In the genomic region with DNA sequence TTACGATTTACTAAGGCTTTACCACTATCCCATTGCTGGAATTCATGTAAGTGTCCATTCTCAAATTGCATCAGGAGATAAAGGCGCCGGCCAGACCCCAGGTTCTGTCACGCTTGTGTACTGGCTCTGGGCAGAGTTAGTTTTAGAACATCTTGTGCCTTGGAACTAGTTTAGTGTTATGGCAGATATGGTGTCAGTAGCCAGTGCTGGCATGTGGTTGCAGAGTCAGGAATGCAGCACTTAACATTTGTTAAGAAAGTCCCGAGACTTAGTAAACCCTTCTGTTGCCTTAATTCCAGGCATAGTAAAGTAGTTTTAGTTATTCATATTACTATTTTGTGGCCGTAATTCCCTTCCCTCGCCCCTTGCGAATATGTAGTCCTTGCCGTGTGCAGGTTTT, we compare ENCODE assay signal across 9 mouse cellular contexts. TPM values are rescaled to one million over a fixed set of nuclear protein-coding genes. Genes with fewer than 3 reads are reported as not detected.
A peak's percentile ranks its signal among the peaks of the same experiment; 100 is the strongest.
DNase-seq lines count a peak whose midpoint lies in the region; ATAC-seq and TF ChIP-seq lines count a peak whose summit lies in the region.
"Had no signal": no experiment of that assay in that cellular context is flagged by ENCODE, and none has a peak within 500 bp of the region (broad histone marks: within the 10 kb centered on the region; RNA-seq: fewer than 3 reads in every experiment).

No protein-coding gene starts in this region.

- no peaks in the 10 kb centered on the region for H3K9me3 ChIP-seq in hindbrain, embryonic 10.5 days
- no peaks in the 10 kb centered on the region for H3K9me3 ChIP-seq in hindbrain, embryonic 16.5 days (ENCODE audit: control insufficient read depth, low read length)
- no peaks in the 10 kb centered on the region for H3K9me3 ChIP-seq in embryonic facial prominence, embryonic 12.5 days
- H3K9me3 ChIP-seq in heart, postnatal 0 days (replicated peaks; ENCODE audit: control insufficient read depth, low read length) = no peaks in the 10 kb centered on the region
- H3K9me3 ChIP-seq in lung, embryonic 16.5 days (ENCODE audit: control insufficient read depth, low read length) = no peaks in the 10 kb centered on the region

- H3K4me3 ChIP-seq in hindbrain, embryonic 10.5 days = peak overlapping the region; percentile 91
- no peak overlapping the region for H3K4me3 ChIP-seq in hindbrain, embryonic 16.5 days (ENCODE audit: low read length)
- H3K4me3 ChIP-seq in embryonic facial prominence, embryonic 12.5 days = peak overlapping the region; percentile 89; the same call in 1 of the 2 replicates
- H3K4me3 ChIP-seq in heart, postnatal 0 days (ENCODE audit: low read depth, low read length) = peak overlapping the region; percentile 72
- H3K4me3 ChIP-seq in lung, embryonic 16.5 days (ENCODE audit: low read length) = peak overlapping the region; percentile 88; the same call in 1 of the 2 replicates

- peaks cover 27% of the 10 kb centered on the region for H3K4me1 ChIP-seq in hindbrain, embryonic 10.5 days (replicated peaks)
- peaks cover 13% of the 10 kb centered on the region for H3K4me1 ChIP-seq in hindbrain, embryonic 16.5 days (ENCODE audit: control insufficient read depth, insufficient read depth, low read depth, low read length)
- peaks cover 12% of the 10 kb centered on the region for H3K4me1 ChIP-seq in embryonic facial prominence, embryonic 12.5 days
- H3K4me1 ChIP-seq in heart, postnatal 0 days (ENCODE audit: control insufficient read depth, insufficient read depth) = peaks cover 9% of the 10 kb centered on the region
- peaks cover 10% of the 10 kb centered on the region for H3K4me1 ChIP-seq in lung, embryonic 16.5 days (replicated peaks; ENCODE audit: control insufficient read depth, insufficient read depth, low read length)

- ATAC-seq in hindbrain, embryonic 16.5 days = no peak
- ATAC-seq in embryonic facial prominence, embryonic 12.5 days (ENCODE audit: insufficient number of reproducible peaks, insufficient read depth, low FRiP score, low TSS enrichment) = no peak
- peak; percentile 22; the same call in 1 of the 2 replicates for ATAC-seq in heart, postnatal 0 days (ENCODE audit: insufficient read depth, low read depth)
- ATAC-seq in lung, embryonic 16.5 days (ENCODE audit: low read depth) = no peak

- H3K27me3 ChIP-seq in hindbrain, embryonic 10.5 days (ENCODE audit: insufficient read depth, poor library complexity, severe bottlenecking) = no peaks in the 10 kb centered on the region
- no peaks in the 10 kb centered on the region for H3K27me3 ChIP-seq in hindbrain, embryonic 16.5 days (replicated peaks; ENCODE audit: control insufficient read depth, insufficient read depth, low read length)
- no peaks in the 10 kb centered on the region for H3K27me3 ChIP-seq in embryonic facial prominence, embryonic 12.5 days
- no peaks in the 10 kb centered on the region for H3K27me3 ChIP-seq in heart, postnatal 0 days (ENCODE audit: control insufficient read depth, insufficient read depth, low read length)
- H3K27me3 ChIP-seq in lung, embryonic 16.5 days (ENCODE audit: control insufficient read depth, insufficient read depth, low read depth, low read length) = no peaks in the 10 kb centered on the region

- DNase-seq in hindbrain, embryonic 10.5 days (ENCODE audit: low spot score) = no peak
- peak; percentile 61 for DNase-seq in heart, postnatal 0 days (ENCODE audit: low spot score)
- no peak for DNase-seq in cerebellum, adult 9-10 months
- DNase-seq in spleen, postnatal 10 days (ENCODE audit: low spot score in 2 of 2) = no peak
- DNase-seq in right cerebral cortex, postnatal 14 days = no peak
- DNase-seq: cerebellum, adult 18-20 months had no signal

- no peak overlapping the region; the same call in 1 of the 2 replicates for H3K4me2 ChIP-seq in hindbrain, embryonic 16.5 days (ENCODE audit: low read length)
- H3K4me2 ChIP-seq in embryonic facial prominence, embryonic 12.5 days (replicated peaks) = peak overlapping the region; percentile 92
- peak overlapping the region; percentile 90 for H3K4me2 ChIP-seq in heart, postnatal 0 days (ENCODE audit: low read depth, low read length)
- H3K4me2 ChIP-seq in lung, embryonic 16.5 days (ENCODE audit: low read depth, low read length) = peak overlapping the region; percentile 94

- 0 out of 2 replicates have a peak, but pooled peaks cover 3% of the 10 kb centered on the region for H3K36me3 ChIP-seq in hindbrain, embryonic 10.5 days
- H3K36me3 ChIP-seq in hindbrain, embryonic 16.5 days (ENCODE audit: control insufficient read depth, insufficient read depth, low read length) = no peaks in the 10 kb centered on the region
- peaks cover 4% of the 10 kb centered on the region; the same call in 1 of the 2 replicates for H3K36me3 ChIP-seq in embryonic facial prominence, embryonic 12.5 days
- no peaks in the 10 kb centered on the region for H3K36me3 ChIP-seq in heart, postnatal 0 days (replicated peaks; ENCODE audit: control insufficient read depth, insufficient read depth, low read length)
- H3K36me3 ChIP-seq in lung, embryonic 16.5 days (ENCODE audit: control insufficient read depth, insufficient read depth, low read length) = peaks cover 3% of the 10 kb centered on the region; the same call in 1 of the 2 replicates

- no peak overlapping the region for H3K9ac ChIP-seq in hindbrain, embryonic 16.5 days (ENCODE audit: low read depth, low read length)
- no peak overlapping the region for H3K9ac ChIP-seq in embryonic facial prominence, embryonic 12.5 days
- H3K9ac ChIP-seq in heart, postnatal 0 days (replicated peaks; ENCODE audit: low read depth, low read length) = peak overlapping the region; percentile 76
- H3K9ac ChIP-seq in lung, embryonic 16.5 days (ENCODE audit: low read length) = no peak overlapping the region; the same call in 1 of the 2 replicates

- WGBS in hindbrain, embryonic 10.5 days = 78% methylated on average over 9 of the region's 9 CpGs
- WGBS in hindbrain, embryonic 16.5 days = 75% methylated on average over 9 of the region's 9 CpGs
- WGBS in embryonic facial prominence, embryonic 12.5 days = 62% methylated on average over 9 of the region's 9 CpGs
- 51% methylated on average over 9 of the region's 9 CpGs for WGBS in heart, postnatal 0 days
- WGBS in lung, embryonic 16.5 days = 54% methylated on average over 9 of the region's 9 CpGs

- TF ChIP-seq CTCF in heart, postnatal 0 days (IDR thresholded peaks at IDR 0.05; ENCODE audit: low read depth) = no peak

- no peak overlapping the region for H3K27ac ChIP-seq in hindbrain, embryonic 10.5 days
- no peak overlapping the region for H3K27ac ChIP-seq in hindbrain, embryonic 16.5 days (ENCODE audit: low read depth, low read length)
- H3K27ac ChIP-seq in embryonic facial prominence, embryonic 12.5 days = no peak overlapping the region
- peak overlapping the region; percentile 92 for H3K27ac ChIP-seq in heart, postnatal 0 days (ENCODE audit: low read depth)
- no peak overlapping the region for H3K27ac ChIP-seq in lung, embryonic 16.5 days (ENCODE audit: low read length)

- no peak; the same call in 1 of the 2 replicates for TF ChIP-seq EP300 in heart, postnatal 0 days (IDR thresholded peaks at IDR 0.05; ENCODE audit: low read depth)

RNA-seq across cellular contexts. Expression of a gene that starts 1.7 kb away (rescaled TPM):
- 68.4 and 81.6 TPM in 2 replicates for polyA plus RNA-seq in hindbrain, embryonic 10.5 days (2016; fragmentation: Nextera tagmentation; extraction: Ambion mirVana)
- polyA plus RNA-seq in hindbrain, embryonic 16.5 days (2015; fragmentation: Nextera tagmentation; extraction: Ambion mirVana) = 14.9 and 17.1 TPM in 2 replicates
- polyA plus RNA-seq in embryonic facial prominence, embryonic 12.5 days (2016; fragmentation: Nextera tagmentation; extraction: Ambion mirVana) = 56.9 and 58.2 TPM in 2 replicates
- total RNA-seq in heart, postnatal 0 days (2014; rRNA removed; ENCODE audit: low replicate concordance) = 32.5 and 95.8 TPM in 2 replicates
- polyA plus RNA-seq in heart, postnatal 0 days (2015; fragmentation: Nextera tagmentation; extraction: Ambion mirVana) = 33.4 and 33.7 TPM in 2 replicates
- polyA plus RNA-seq in lung, embryonic 16.5 days (2015; fragmentation: Nextera tagmentation; extraction: Ambion mirVana) = 39.2 and 42.5 TPM in 2 replicates
